In genomic region chr6:24600134-24600533, GRCm38 (mm10) we compare ENCODE assay signal across 34 mouse cellular contexts. TPM values are rescaled to one million over a fixed set of nuclear protein-coding genes. Genes with fewer than 3 reads are reported as not detected.
DNase-seq lines count a peak whose midpoint lies in the region; ATAC-seq lines count a peak whose summit lies in the region.
"Had no signal": no experiment of that assay in that cellular context is flagged by ENCODE, and none has a peak within 500 bp of the region (broad histone marks: within the 10 kb centered on the region; RNA-seq: fewer than 3 reads in every experiment).

No protein-coding gene starts in this region.

- H3K9ac ChIP-seq in heart, embryonic 11.5 days (ENCODE audit: low read depth, low read length) = peak overlapping the region; percentile 73
- peak overlapping the region; percentile 87 for H3K9ac ChIP-seq in heart, embryonic 16.5 days (ENCODE audit: low read length)
- H3K9ac ChIP-seq: embryonic facial prominence, embryonic 15.5 days; forebrain, embryonic 12.5 days; hindbrain, embryonic 13.5 days; liver, embryonic 14.5 days; neural tube, embryonic 12.5 days had no signal

- H3K4me3 ChIP-seq in heart, embryonic 11.5 days (ENCODE audit: low read depth, low read length) = peak overlapping the region; percentile 48
- H3K4me3 ChIP-seq in heart, embryonic 16.5 days (ENCODE audit: low read length) = peak overlapping the region; percentile 60
- H3K4me3 ChIP-seq: embryonic facial prominence, embryonic 10.5 days; embryonic facial prominence, embryonic 15.5 days; forebrain, embryonic 12.5 days; hindbrain, embryonic 13.5 days; midbrain, embryonic 10.5 days; neural tube, embryonic 12.5 days had no signal

- peak; percentile 58 for DNase-seq in gastrocnemius, adult 18-20 months (ENCODE audit: low spot score)
- no peak for DNase-seq in gastrocnemius, postnatal 10 days
- no peak for DNase-seq in heart, postnatal 25 days (ENCODE audit: low spot score)
- DNase-seq in A20 (ENCODE audit: low read depth, low spot score) = peak; percentile 15
- DNase-seq in lung, postnatal 4 days = no peak
- DNase-seq in T-cell, adult 2 months (ENCODE audit: low spot score) = no peak
- DNase-seq: adrenal gland, adult 8-10 months; cerebellum, adult 2 months; cerebellum, postnatal 14 days; kidney, adult 8-10 months; kidney, postnatal 10 days; layer of hippocampus, adult 9-11 months; liver; lung, adult 2 months; lung, postnatal 10 days; right cerebral cortex, postnatal 4 days; thymus, adult 2 months; thymus, postnatal 36 days had no signal

- ATAC-seq in heart, embryonic 11.5 days (replicated peaks; ENCODE audit: insufficient number of reproducible peaks, low FRiP score, low TSS enrichment) = no peak
- no peak for ATAC-seq in heart, embryonic 16.5 days (replicated peaks; ENCODE audit: extremely low read depth, insufficient read depth, low FRiP score)
- ATAC-seq: activated CD4-positive, CD25-positive, alpha-beta regulatory T cell, adult 4 months; intestine, embryonic 16.5 days; midbrain, embryonic 16.5 days had no signal

- peak overlapping the region; percentile 96 for H3K27ac ChIP-seq in heart, embryonic 11.5 days (ENCODE audit: low read depth, low read length)
- H3K27ac ChIP-seq in heart, embryonic 16.5 days (ENCODE audit: low read length) = peak overlapping the region; percentile 90
- H3K27ac ChIP-seq: embryonic facial prominence, embryonic 10.5 days; embryonic facial prominence, embryonic 15.5 days; forebrain, embryonic 12.5 days; hindbrain, embryonic 13.5 days; liver, embryonic 14.5 days; midbrain, embryonic 10.5 days; neural tube, embryonic 12.5 days had no signal

- 56% methylated on average over 6 of the region's 6 CpGs for WGBS in heart, embryonic 11.5 days (ENCODE audit: insufficient replicate concordance)
- WGBS in heart, embryonic 16.5 days = 33% methylated on average over 6 of the region's 6 CpGs

- peaks cover 5% of the 10 kb centered on the region; the same call in 1 of the 2 replicates for H3K36me3 ChIP-seq in heart, embryonic 11.5 days (ENCODE audit: control insufficient read depth, insufficient read depth, low read length)
- H3K36me3 ChIP-seq in heart, embryonic 16.5 days (ENCODE audit: control insufficient read depth, insufficient read depth) = peaks cover 17% of the 10 kb centered on the region
- H3K36me3 ChIP-seq: embryonic facial prominence, embryonic 10.5 days; embryonic facial prominence, embryonic 15.5 days; forebrain, embryonic 12.5 days; hindbrain, embryonic 13.5 days; midbrain, embryonic 10.5 days; neural tube, embryonic 12.5 days had no signal

- no peaks in the 10 kb centered on the region for H3K27me3 ChIP-seq in heart, embryonic 11.5 days (ENCODE audit: control insufficient read depth, insufficient read depth, low read length)
- H3K27me3 ChIP-seq in heart, embryonic 16.5 days (ENCODE audit: control insufficient read depth, insufficient read depth, low read length) = no peaks in the 10 kb centered on the region
- H3K27me3 ChIP-seq: embryonic facial prominence, embryonic 15.5 days; forebrain, embryonic 12.5 days; hindbrain, embryonic 13.5 days; neural tube, embryonic 12.5 days had no signal

- peak overlapping the region; percentile 65 for H3K4me2 ChIP-seq in heart, embryonic 11.5 days
- peak overlapping the region; percentile 72 for H3K4me2 ChIP-seq in heart, embryonic 16.5 days (ENCODE audit: low read depth, low read length)
- H3K4me2 ChIP-seq: embryonic facial prominence, embryonic 15.5 days; forebrain, embryonic 12.5 days; hindbrain, embryonic 13.5 days; neural tube, embryonic 12.5 days had no signal

- H3K4me1 ChIP-seq in heart, embryonic 11.5 days (ENCODE audit: control insufficient read depth, insufficient read depth, low read length) = peaks cover 20% of the 10 kb centered on the region
- H3K4me1 ChIP-seq in heart, embryonic 16.5 days (ENCODE audit: control insufficient read depth, insufficient read depth, low read length) = peaks cover 20% of the 10 kb centered on the region
- H3K4me1 ChIP-seq: embryonic facial prominence, embryonic 15.5 days; forebrain, embryonic 12.5 days; hindbrain, embryonic 13.5 days; neural tube, embryonic 12.5 days had no signal

- H3K9me3 ChIP-seq in heart, embryonic 11.5 days (replicated peaks; ENCODE audit: control insufficient read depth, low read length) = no peaks in the 10 kb centered on the region
- no peaks in the 10 kb centered on the region for H3K9me3 ChIP-seq in heart, embryonic 16.5 days (replicated peaks; ENCODE audit: control insufficient read depth, low read length)
- H3K9me3 ChIP-seq: embryonic facial prominence, embryonic 10.5 days; embryonic facial prominence, embryonic 15.5 days; forebrain, embryonic 12.5 days; hindbrain, embryonic 13.5 days; midbrain, embryonic 10.5 days; neural tube, embryonic 12.5 days had no signal

- intact Hi-C loops in heart, postnatal 25 days (cut with DNase I) = no loop called here

RNA-seq across cellular contexts. Expression of gene Lmod2, which starts 2.6 kb away (rescaled TPM):
- total RNA-seq in gastrocnemius, adult 18-20 months (2021) = 100 to 1,000 TPM; 254 to 431 TPM
- 100 to 1,000 TPM; 126 TPM for total RNA-seq in gastrocnemius, postnatal 10 days (2021)
- 43.7 and 53.6 TPM in 2 replicates for polyA plus RNA-seq in heart, embryonic 11.5 days (2014; fragmentation: Nextera tagmentation; extraction: Ambion mirVana)
- total RNA-seq in heart, postnatal 25 days (2021) = 100 to 1,000 TPM; 681 to 701 TPM
- 49.6 and 52.6 TPM in 2 replicates for polyA plus RNA-seq in heart, embryonic 16.5 days (2015; fragmentation: Nextera tagmentation; extraction: Ambion mirVana)
- total RNA-seq: granulocyte monocyte progenitor cell, adult 5-6 weeks; left cerebral cortex, postnatal 10 days had no signal
- polyA plus RNA-seq: activated CD4-positive, CD25-positive, alpha-beta regulatory T cell, adult 4 months; embryonic facial prominence, embryonic 10.5 days; forebrain, embryonic 12.5 days; hindbrain, embryonic 13.5 days; intestine, embryonic 16.5 days; large intestine, adult 2 months; limb, embryonic 11.5 days; midbrain, embryonic 16.5 days; neural tube, embryonic 12.5 days had no signal

Comparison
In these comparisons a context has a peak if more than half of its experiments do, and no peak if none do; other contexts are left out.
1. DNase-seq: peak in gastrocnemius, adult 18-20 months (single experiment) and A20 (single experiment); none in gastrocnemius, postnatal 10 days (single experiment), heart, postnatal 25 days (single experiment), lung, postnatal 4 days (0 of 2) and T-cell, adult 2 months (single experiment).